Mouse (Mus musculus): ENCODE results near the gene Fcamr.

Fcamr gene

DNA sequence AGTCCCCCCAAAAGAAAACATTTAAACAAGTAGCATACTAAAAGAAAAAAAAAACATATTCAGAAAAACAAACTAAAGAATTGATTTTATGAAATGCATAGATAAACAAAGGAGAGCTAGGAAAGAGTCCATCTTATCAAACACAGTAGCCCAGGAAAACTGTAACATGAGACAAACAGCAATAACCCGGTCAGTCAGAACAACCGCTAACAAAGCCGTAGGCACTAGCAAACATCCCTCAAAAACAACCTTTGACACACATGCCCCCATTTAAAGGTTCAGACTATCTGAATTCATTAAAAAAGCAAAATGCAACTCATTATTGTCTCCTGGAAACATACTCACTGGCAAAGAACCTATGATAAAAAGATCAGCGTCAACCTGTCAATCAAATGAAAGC is 56.8 kb downstream of the Fcamr start:
- DNase-seq = no peak

DNA sequence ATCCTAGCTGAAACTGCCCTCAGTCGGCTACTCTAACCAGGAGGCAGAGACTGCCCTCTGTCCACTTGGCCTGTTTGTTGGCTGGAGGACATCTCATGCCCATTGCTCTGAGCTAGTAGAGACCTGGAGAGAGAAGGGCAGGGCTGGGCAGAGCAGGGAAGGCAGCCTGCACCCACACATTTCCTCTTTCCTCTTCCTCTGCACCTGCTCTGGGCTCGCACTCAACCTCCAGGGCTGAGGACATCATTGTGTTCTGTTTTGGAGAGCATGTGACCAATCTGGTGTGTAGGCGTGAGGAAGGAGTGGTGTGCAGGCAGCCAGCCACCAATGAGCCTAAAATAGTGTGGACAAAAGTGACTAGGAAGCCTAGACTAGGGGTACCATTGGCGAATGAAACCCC is 63.5 kb downstream of the Fcamr start:
- peak; percentile 53 for DNase-seq

All from cerebellum, adult 11-12 months (tissue).